Mouse (Mus musculus): Measurements from ENCODE around the gene S100a7a. TPM values are rescaled to one million over a fixed set of nuclear protein-coding genes. Genes with fewer than 3 reads are reported as not detected.
A peak's percentile ranks its signal among the peaks of the same experiment; 100 is the strongest.

S100a7a gene
- polyA plus RNA-seq, 1 experiment from 2014 or later: not detected

DNA sequence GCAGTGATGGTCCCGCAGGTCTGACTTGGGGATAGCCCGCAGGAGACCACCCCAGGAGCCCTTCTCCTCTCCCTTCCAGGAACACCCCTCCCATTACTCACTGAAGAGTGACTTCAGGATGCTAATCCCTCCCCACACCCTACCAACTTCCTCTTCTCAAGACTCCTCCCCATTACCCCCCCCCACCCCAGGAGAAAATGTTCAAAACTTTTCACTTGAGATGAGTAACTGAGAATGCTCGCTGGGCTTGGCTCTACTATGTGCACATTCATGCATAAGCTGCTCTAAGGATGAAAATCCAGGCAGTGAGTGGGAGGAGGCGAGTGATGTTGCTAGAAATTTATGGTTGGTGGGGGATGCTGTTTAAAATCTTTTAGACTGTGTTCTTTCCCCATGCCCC lies 41.8 kb upstream of the S100a7a start:
- ATAC-seq (replicated peaks; ENCODE audit: low FRiP score): no peak
- 0 out of 2 replicates have a peak, but pooled peaks cover 3% of the 10 kb centered on the region for H3K4me1 ChIP-seq (replicated peaks; ENCODE audit: control insufficient read depth, insufficient read depth, low read length)
- H3K4me3 ChIP-seq (ENCODE audit: low read depth, low read length): no peak overlapping the region
- WGBS: 42% methylated on average over 4 of the region's 4 CpGs
- H3K9me3 ChIP-seq (ENCODE audit: control insufficient read depth, low read length): no peaks in the 10 kb centered on the region
- no peak overlapping the region for H3K27ac ChIP-seq (ENCODE audit: low read depth, low read length)
- H3K4me2 ChIP-seq: no peak overlapping the region
- no peaks in the 10 kb centered on the region for H3K36me3 ChIP-seq (ENCODE audit: control insufficient read depth, insufficient read depth, low read length)
- no peak for DNase-seq (ENCODE audit: low spot score)
- no peaks in the 10 kb centered on the region for H3K27me3 ChIP-seq (replicated peaks; ENCODE audit: control insufficient read depth, insufficient read depth, low read length)
- H3K9ac ChIP-seq (ENCODE audit: low read depth, low read length): no peak overlapping the region

DNA sequence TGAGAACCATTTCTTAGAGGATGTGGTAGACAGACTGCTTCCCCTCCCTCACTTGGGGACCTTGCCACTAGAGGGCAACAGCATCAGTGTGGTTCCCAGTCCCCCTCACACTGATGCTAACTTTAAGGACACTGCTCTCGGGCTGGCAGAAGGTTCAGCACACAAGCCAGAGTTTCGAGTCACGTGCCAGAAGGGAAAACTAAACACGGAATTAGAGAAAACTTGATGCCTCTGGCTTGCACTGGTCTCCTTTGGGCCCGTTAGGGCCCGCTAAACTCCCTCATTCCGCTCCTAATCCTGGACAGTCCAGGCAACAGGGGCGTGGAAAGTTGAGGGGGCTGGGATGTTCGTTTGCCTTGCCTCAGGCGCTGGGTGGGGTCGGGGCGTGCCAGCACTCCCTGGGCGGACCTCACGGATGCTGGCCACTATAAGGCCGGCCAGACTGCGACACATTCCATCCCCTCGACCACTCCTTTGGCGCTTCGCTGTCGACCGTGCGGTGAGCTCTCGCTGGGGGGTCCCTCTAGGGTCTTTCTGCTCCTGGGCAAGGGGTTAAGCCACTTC lies 41.0 kb upstream of the S100a7a start, which contains the start of gene S100a6:
S100a6 (plus strand) TSS at position 155 of the 564 bp plus-strand sequence.
- H3K36me3 ChIP-seq (ENCODE audit: control insufficient read depth, insufficient read depth, low read length): no peaks in the 10 kb centered on the region
- 0 out of 2 replicates have a peak within 1 kb of the TSS, but pooled peaks have one; percentile 15 for H3K9ac ChIP-seq (ENCODE audit: low read depth, low read length)
- H3K4me3 ChIP-seq (ENCODE audit: low read depth, low read length): peak within 1 kb of the TSS; percentile 21
- ATAC-seq (replicated peaks; ENCODE audit: low FRiP score): peak; percentile 60
- no peaks in the 10 kb centered on the region for H3K9me3 ChIP-seq (ENCODE audit: control insufficient read depth, low read length)
- H3K4me2 ChIP-seq: peak within 1 kb of the TSS; percentile 66
- H3K27me3 ChIP-seq (replicated peaks; ENCODE audit: control insufficient read depth, insufficient read depth, low read length): no peaks in the 10 kb centered on the region
- H3K27ac ChIP-seq (ENCODE audit: low read depth, low read length): no peak within 1 kb of the TSS
- 0 out of 2 replicates have a peak, but pooled peaks cover 3% of the 10 kb centered on the region for H3K4me1 ChIP-seq (replicated peaks; ENCODE audit: control insufficient read depth, insufficient read depth, low read length)
- peak; percentile 56 for DNase-seq (ENCODE audit: low spot score)
- WGBS: under 1% methylated on average over 23 of the region's 23 CpGs

DNA sequence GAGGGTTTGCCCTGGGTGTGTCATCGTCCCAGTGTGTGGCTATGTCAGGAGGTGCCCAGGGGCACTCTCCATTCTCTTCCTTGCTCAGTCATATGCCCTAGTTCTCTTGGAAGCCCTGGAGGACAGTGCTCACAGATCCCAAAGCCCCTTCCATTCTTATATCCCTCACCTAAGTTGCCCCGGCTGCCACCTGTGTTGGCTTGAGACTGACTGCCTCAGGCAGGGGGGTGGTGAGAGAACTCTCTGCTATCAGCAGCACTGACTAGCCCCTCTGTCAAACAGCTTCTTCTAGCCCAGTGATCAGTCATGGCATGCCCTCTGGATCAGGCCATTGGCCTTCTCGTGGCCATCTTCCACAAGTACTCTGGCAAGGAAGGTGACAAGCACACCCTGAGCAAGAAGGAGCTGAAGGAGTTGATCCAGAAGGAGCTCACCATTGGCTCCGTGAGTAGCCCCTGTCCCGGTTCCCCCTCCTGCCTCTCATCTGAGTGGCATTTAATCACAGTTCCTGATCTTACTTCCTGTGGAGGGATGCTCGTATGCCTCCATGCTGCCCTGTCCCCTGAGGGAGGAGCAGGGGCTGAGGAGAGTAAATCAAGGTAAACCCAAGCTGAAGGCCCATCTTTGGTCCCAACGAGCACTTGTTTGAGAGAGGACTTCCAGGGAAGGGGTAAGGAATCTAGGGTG lies 40.2 kb upstream of the S100a7a start:
- ATAC-seq (replicated peaks; ENCODE audit: low FRiP score) (no peak), DNase-seq (ENCODE audit: low spot score) (no peak)
- H3K4me3 ChIP-seq (ENCODE audit: low read depth, low read length): no peak overlapping the region
- no peak overlapping the region for H3K27ac ChIP-seq (ENCODE audit: low read depth, low read length)
- 0 out of 2 replicates have a peak, but pooled peaks cover 3% of the 10 kb centered on the region for H3K4me1 ChIP-seq (replicated peaks; ENCODE audit: control insufficient read depth, insufficient read depth, low read length)
- H3K4me2 ChIP-seq: peak overlapping the region; percentile 66
- no peaks in the 10 kb centered on the region for H3K9me3 ChIP-seq (ENCODE audit: control insufficient read depth, low read length)
- H3K9ac ChIP-seq (ENCODE audit: low read depth, low read length): no peak overlapping the region
- H3K27me3 ChIP-seq (replicated peaks; ENCODE audit: control insufficient read depth, insufficient read depth, low read length): no peaks in the 10 kb centered on the region
- H3K36me3 ChIP-seq (ENCODE audit: control insufficient read depth, insufficient read depth, low read length): no peaks in the 10 kb centered on the region
- 48% methylated on average over 7 of the region's 7 CpGs for WGBS

DNA sequence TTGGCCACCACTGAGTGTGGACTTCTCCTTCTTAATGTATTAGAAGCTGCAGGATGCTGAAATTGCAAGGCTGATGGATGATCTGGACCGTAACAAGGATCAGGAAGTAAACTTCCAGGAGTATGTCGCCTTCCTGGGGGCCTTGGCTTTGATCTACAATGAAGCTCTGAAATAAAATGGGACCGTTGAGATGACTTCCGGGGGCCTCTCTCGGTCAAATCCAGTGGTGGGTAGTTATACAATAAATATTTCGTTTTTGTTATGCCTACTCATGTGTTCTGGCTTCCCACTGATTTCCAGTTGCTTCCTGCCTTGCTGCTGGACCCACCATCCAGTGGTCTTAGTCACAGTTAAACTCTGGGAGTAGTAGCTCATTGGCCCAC lies 39.7 kb upstream of the S100a7a start:
- DNase-seq (ENCODE audit: low spot score) (no peak), ATAC-seq (replicated peaks; ENCODE audit: low FRiP score) (no peak)
- no peak overlapping the region for H3K4me2 ChIP-seq
- no peak overlapping the region for H3K9ac ChIP-seq (ENCODE audit: low read depth, low read length)
- H3K36me3 ChIP-seq (ENCODE audit: control insufficient read depth, insufficient read depth, low read length): no peaks in the 10 kb centered on the region
- WGBS: 76% methylated on average over 6 of the region's 6 CpGs
- no peak overlapping the region for H3K4me3 ChIP-seq (ENCODE audit: low read depth, low read length)
- H3K27ac ChIP-seq (ENCODE audit: low read depth, low read length): no peak overlapping the region
- H3K4me1 ChIP-seq (replicated peaks; ENCODE audit: control insufficient read depth, insufficient read depth, low read length): 0 out of 2 replicates have a peak, but pooled peaks cover 3% of the 10 kb centered on the region
- no peaks in the 10 kb centered on the region for H3K9me3 ChIP-seq (ENCODE audit: control insufficient read depth, low read length)
- H3K27me3 ChIP-seq (replicated peaks; ENCODE audit: control insufficient read depth, insufficient read depth, low read length): no peaks in the 10 kb centered on the region

DNA sequence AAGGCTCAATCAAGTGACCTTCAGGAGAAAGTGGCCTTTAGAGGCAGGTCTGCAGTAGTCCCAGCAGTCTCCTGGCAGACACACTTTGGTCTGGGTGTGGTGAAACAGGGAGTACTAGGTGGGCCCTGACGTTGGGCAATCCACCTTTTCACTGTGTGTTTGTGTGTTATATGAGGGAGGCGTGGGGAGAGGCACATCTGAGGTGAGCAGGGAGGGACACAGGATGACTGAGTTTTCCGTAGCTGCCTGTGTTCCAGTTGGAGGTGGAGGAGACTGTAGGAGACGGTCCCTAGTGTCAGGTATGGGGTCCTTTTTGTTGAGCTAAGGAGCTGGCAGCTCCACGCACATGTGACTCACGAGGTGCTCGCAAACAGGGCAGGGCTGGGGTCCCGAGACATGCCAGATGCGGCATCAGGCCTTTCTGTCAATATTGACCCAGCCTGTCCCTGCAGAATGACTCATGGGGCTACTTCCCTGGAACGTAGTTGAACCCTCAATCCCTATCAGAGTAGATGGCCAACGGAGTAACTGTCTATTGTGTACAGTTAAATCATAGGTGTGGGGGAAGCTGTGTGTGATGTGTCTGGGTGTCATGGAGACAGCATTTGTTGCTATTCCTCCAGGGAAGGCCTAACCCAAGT lies 39.1 kb upstream of the S100a7a start:
- H3K4me1 ChIP-seq (replicated peaks; ENCODE audit: control insufficient read depth, insufficient read depth, low read length): 0 out of 2 replicates have a peak, but pooled peaks cover 3% of the 10 kb centered on the region
- H3K4me2 ChIP-seq: no peak overlapping the region
- H3K9me3 ChIP-seq (ENCODE audit: control insufficient read depth, low read length): no peaks in the 10 kb centered on the region
- DNase-seq (ENCODE audit: low spot score): no peak
- 76% methylated on average over 11 of the region's 11 CpGs for WGBS
- H3K9ac ChIP-seq (ENCODE audit: low read depth, low read length): no peak overlapping the region
- no peaks in the 10 kb centered on the region for H3K27me3 ChIP-seq (replicated peaks; ENCODE audit: control insufficient read depth, insufficient read depth, low read length)
- H3K36me3 ChIP-seq (ENCODE audit: control insufficient read depth, insufficient read depth, low read length): no peaks in the 10 kb centered on the region
- no peak overlapping the region for H3K4me3 ChIP-seq (ENCODE audit: low read depth, low read length)
- H3K27ac ChIP-seq (ENCODE audit: low read depth, low read length): no peak overlapping the region
- no peak for ATAC-seq (replicated peaks; ENCODE audit: low FRiP score)

DNA sequence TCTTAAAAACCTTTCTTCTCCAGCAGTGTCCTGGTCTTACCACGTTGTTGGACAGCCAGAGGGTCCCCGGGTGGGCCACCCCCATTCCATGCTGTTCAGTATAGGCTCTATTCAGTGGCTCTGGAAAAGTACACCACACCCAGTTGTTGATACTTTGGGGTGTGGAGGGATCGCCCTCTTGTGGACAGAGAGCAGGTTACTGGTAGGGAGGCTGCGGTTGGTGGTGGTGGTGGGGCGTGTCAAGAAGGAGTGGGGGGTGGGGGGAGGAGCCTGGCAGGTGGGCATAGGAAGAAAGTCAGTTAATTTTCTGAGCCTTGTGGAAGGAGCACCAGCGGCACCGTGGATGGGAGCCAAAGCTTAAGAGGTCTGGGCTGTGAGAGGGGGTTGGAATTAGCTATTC lies 38.4 kb upstream of the S100a7a start:
- H3K9me3 ChIP-seq (ENCODE audit: control insufficient read depth, low read length): no peaks in the 10 kb centered on the region
- H3K4me1 ChIP-seq (replicated peaks; ENCODE audit: control insufficient read depth, insufficient read depth, low read length): 0 out of 2 replicates have a peak, but pooled peaks cover 3% of the 10 kb centered on the region
- H3K27me3 ChIP-seq (replicated peaks; ENCODE audit: control insufficient read depth, insufficient read depth, low read length): no peaks in the 10 kb centered on the region
- no peak overlapping the region for H3K4me2 ChIP-seq
- ATAC-seq (replicated peaks; ENCODE audit: low FRiP score) (peak; percentile 53), DNase-seq (ENCODE audit: low spot score) (peak; percentile 56)
- H3K27ac ChIP-seq (ENCODE audit: low read depth, low read length): no peak overlapping the region
- 9% methylated on average over 7 of the region's 7 CpGs for WGBS
- H3K36me3 ChIP-seq (ENCODE audit: control insufficient read depth, insufficient read depth, low read length): no peaks in the 10 kb centered on the region
- H3K4me3 ChIP-seq (ENCODE audit: low read depth, low read length): no peak overlapping the region
- H3K9ac ChIP-seq (ENCODE audit: low read depth, low read length): no peak overlapping the region

DNA sequence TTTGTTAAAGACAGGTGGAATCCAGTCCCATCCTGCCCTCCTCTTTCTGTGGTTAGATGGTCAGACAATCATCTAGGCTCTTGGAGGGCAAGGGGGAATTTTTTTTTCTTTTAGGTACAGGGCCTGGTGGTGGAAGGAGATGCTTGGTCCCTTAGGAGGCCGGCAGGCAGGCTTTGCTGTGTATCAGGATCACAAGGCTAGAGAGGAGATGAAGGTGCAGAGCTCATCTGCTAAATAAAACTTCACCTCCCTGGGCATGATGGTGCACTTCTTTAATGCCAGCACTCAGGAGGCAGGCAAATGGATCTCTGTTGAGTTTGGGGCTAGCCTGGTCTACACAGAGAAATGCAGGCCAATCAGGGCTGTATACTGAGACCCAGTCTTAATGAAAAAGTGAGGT lies 37.9 kb upstream of the S100a7a start:
- Histone ChIP-seq H3K27me3 (replicated peaks; ENCODE audit: control insufficient read depth, insufficient read depth, low read length) (no peaks in the 10 kb centered on the region), H3K4me1 (replicated peaks; ENCODE audit: control insufficient read depth, insufficient read depth, low read length) (0 out of 2 replicates have a peak, but pooled peaks cover 3% of the 10 kb centered on the region), H3K27ac (ENCODE audit: low read depth, low read length) (no peak overlapping the region), H3K4me2 (no peak overlapping the region), H3K9ac (ENCODE audit: low read depth, low read length) (no peak overlapping the region), H3K9me3 (ENCODE audit: control insufficient read depth, low read length) (no peaks in the 10 kb centered on the region), H3K36me3 (ENCODE audit: control insufficient read depth, insufficient read depth, low read length) (no peaks in the 10 kb centered on the region), H3K4me3 (ENCODE audit: low read depth, low read length) (no peak overlapping the region)
- 88% methylated on average over 1 of the region's 1 CpGs for WGBS
- ATAC-seq (replicated peaks; ENCODE audit: low FRiP score) (no peak), DNase-seq (ENCODE audit: low spot score) (no peak)

DNA sequence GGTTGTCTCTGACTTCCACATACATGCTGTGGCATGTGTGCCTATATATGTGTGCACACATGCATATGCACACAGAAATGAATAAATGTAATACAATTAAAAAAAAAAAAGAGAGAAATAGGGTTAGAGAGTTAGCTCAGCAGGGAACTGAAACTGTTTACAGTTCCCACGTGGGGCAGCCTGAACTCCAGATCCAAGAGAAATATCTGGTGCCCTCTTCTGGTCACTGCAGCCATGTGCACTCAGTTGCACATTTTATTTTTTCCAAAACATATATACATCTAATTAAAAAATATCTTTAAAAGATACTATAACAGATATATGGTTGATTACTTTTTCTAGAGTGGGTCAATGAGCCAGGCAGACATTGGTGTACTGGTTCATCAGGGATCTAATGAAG lies 36.2 kb upstream of the S100a7a start:
- Histone ChIP-seq H3K9ac (ENCODE audit: low read depth, low read length) (no peak overlapping the region), H3K27me3 (replicated peaks; ENCODE audit: control insufficient read depth, insufficient read depth, low read length) (no peaks in the 10 kb centered on the region), H3K4me1 (replicated peaks; ENCODE audit: control insufficient read depth, insufficient read depth, low read length) (0 out of 2 replicates have a peak, but pooled peaks cover 3% of the 10 kb centered on the region), H3K4me2 (no peak overlapping the region), H3K4me3 (ENCODE audit: low read depth, low read length) (no peak overlapping the region), H3K36me3 (ENCODE audit: control insufficient read depth, insufficient read depth, low read length) (no peaks in the 10 kb centered on the region), H3K27ac (ENCODE audit: low read depth, low read length) (no peak overlapping the region), H3K9me3 (ENCODE audit: control insufficient read depth, low read length) (no peaks in the 10 kb centered on the region)
- DNase-seq (ENCODE audit: low spot score) (no peak), ATAC-seq (replicated peaks; ENCODE audit: low FRiP score) (no peak)
- WGBS: 12% methylated on average over 1 of the region's 1 CpGs
